In the genomic region with DNA sequence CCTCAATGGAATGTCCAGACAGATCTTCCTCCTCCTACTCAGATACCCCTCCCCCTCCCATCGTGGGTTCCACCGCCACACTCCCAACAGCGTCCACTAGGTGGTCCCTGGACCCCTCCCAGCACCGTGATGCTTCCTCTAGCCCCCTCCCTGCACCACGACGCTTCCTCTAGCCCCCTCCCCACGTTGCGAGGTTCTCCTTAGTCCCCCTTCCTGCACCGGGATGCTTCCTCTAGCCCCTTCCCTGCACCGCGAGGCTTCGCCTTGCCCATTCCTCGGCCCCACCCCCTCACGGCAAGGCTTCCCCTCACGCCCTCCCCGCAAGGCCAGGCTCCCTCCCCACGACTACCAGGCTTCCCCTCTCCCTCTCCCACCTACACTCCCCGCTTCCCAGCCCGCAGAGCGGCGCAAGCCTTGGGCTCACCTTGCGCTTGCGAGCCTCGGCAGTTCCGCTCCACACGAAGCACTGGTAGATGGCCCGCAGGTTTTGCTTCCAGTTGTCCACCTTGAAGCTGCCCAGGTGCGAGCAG, we compare ENCODE assay signal across 8 mouse cellular contexts. TPM values are rescaled to one million over a fixed set of nuclear protein-coding genes. Genes with fewer than 3 reads are reported as not detected.
A peak's percentile ranks its signal among the peaks of the same experiment; 100 is the strongest.
DNase-seq lines count a peak whose midpoint lies in the region; ATAC-seq and TF ChIP-seq lines count a peak whose summit lies in the region.

No protein-coding gene starts in this region.

- no peak for TF ChIP-seq POLR2A in kidney, adult 2 months (IDR thresholded peaks at IDR 0.05; ENCODE audit: low read depth, low read length)

- peak overlapping the region; percentile 85 for H3K27ac ChIP-seq in kidney, adult 2 months (ENCODE audit: insufficient read depth, low read depth, low read length)
- H3K27ac ChIP-seq in brown adipose tissue, adult 24 weeks (replicated peaks; ENCODE audit: low read depth, low read length): peak overlapping the region; percentile 66
- H3K27ac ChIP-seq in forebrain, embryonic 15.5 days (replicated peaks): peak overlapping the region; percentile 99
- H3K27ac ChIP-seq in kidney, embryonic 14.5 days (ENCODE audit: low read depth, low read length): peak overlapping the region; percentile 90
- peak overlapping the region; percentile 77 for H3K27ac ChIP-seq in liver, embryonic 13.5 days

- DNase-seq in kidney, adult 2 months: no peak
- DNase-seq in kidney, adult 11 months: no peak
- no peak for DNase-seq in liver, embryonic 13.5 days
- peak; percentile 82 for DNase-seq in neural tube, embryonic 10.5 days (ENCODE audit: extremely low spot score, low spot score)
- DNase-seq in thymus, postnatal 0 days (ENCODE audit: low spot score): peak; percentile 76

- WGBS in kidney, adult 2 months: 0% methylated on average over 28 of the region's 28 CpGs
- WGBS in forebrain, embryonic 15.5 days: 0% methylated on average over 28 of the region's 28 CpGs
- under 1% methylated on average over 28 of the region's 28 CpGs for WGBS in kidney, embryonic 14.5 days
- WGBS in liver, embryonic 13.5 days (ENCODE audit: insufficient replicate concordance): under 1% methylated on average over 28 of the region's 28 CpGs

- peak overlapping the region; percentile 96 for H3K4me3 ChIP-seq in kidney, adult 2 months (ENCODE audit: insufficient read depth, low read depth, low read length)
- peak overlapping the region; percentile 85 for H3K4me3 ChIP-seq in brown adipose tissue, adult 24 weeks (ENCODE audit: insufficient read depth, low read depth, low read length)
- peak overlapping the region; percentile 98 for H3K4me3 ChIP-seq in forebrain, embryonic 15.5 days
- H3K4me3 ChIP-seq in kidney, embryonic 14.5 days (ENCODE audit: low read length): peak overlapping the region; percentile 99
- peak overlapping the region; percentile 67 for H3K4me3 ChIP-seq in liver, embryonic 13.5 days (replicated peaks)

- H3K36me3 ChIP-seq in kidney, adult 2 months (ENCODE audit: control insufficient read depth, insufficient read depth, low read length): no peaks in the 10 kb centered on the region
- H3K36me3 ChIP-seq in forebrain, embryonic 15.5 days: no peaks in the 10 kb centered on the region
- peaks cover 2% of the 10 kb centered on the region; the same call in 1 of the 2 replicates for H3K36me3 ChIP-seq in kidney, embryonic 14.5 days (ENCODE audit: control insufficient read depth, insufficient read depth, low read length)
- no peaks in the 10 kb centered on the region; the same call in 1 of the 2 replicates for H3K36me3 ChIP-seq in liver, embryonic 13.5 days

- H3K9me3 ChIP-seq in forebrain, embryonic 15.5 days: no peaks in the 10 kb centered on the region
- H3K9me3 ChIP-seq in kidney, embryonic 14.5 days (ENCODE audit: control insufficient read depth, low read length): no peaks in the 10 kb centered on the region
- H3K9me3 ChIP-seq in liver, embryonic 13.5 days (replicated peaks): no peaks in the 10 kb centered on the region

- ATAC-seq in forebrain, embryonic 15.5 days (replicated peaks): peak; percentile 41
- ATAC-seq in kidney, embryonic 14.5 days (ENCODE audit: low FRiP score, low TSS enrichment): peak; percentile 62
- ATAC-seq in liver, embryonic 13.5 days (ENCODE audit: low read depth): 0 out of 2 replicates have a peak, but pooled peaks have one; percentile 0

- H3K9ac ChIP-seq in forebrain, embryonic 15.5 days (replicated peaks): peak overlapping the region; percentile 100
- H3K9ac ChIP-seq in kidney, embryonic 14.5 days (ENCODE audit: low read depth, low read length): peak overlapping the region; percentile 88
- peak overlapping the region; percentile 82 for H3K9ac ChIP-seq in liver, embryonic 13.5 days

- TF ChIP-seq CTCF in kidney, adult 2 months (conservative IDR thresholded peaks at IDR 0.05; ENCODE audit: insufficient read depth, insufficient read length, low read depth, low read length): no peak; the same call in 1 of the 2 replicates

- no peaks in the 10 kb centered on the region for H3K4me1 ChIP-seq in kidney, adult 2 months (ENCODE audit: control insufficient read depth, insufficient read depth, low read length)
- H3K4me1 ChIP-seq in brown adipose tissue, adult 24 weeks (ENCODE audit: control insufficient read depth, insufficient read depth, insufficient read length, low read length): no peaks in the 10 kb centered on the region
- peaks cover 45% of the 10 kb centered on the region for H3K4me1 ChIP-seq in forebrain, embryonic 15.5 days
- peaks cover 17% of the 10 kb centered on the region; the same call in 1 of the 2 replicates for H3K4me1 ChIP-seq in kidney, embryonic 14.5 days (ENCODE audit: control insufficient read depth, insufficient read depth, low read length)
- H3K4me1 ChIP-seq in liver, embryonic 13.5 days (replicated peaks): peaks cover 30% of the 10 kb centered on the region

- no peaks in the 10 kb centered on the region for H3K27me3 ChIP-seq in kidney, adult 2 months (replicated peaks; ENCODE audit: control insufficient read depth, insufficient read depth, low read length)
- H3K27me3 ChIP-seq in forebrain, embryonic 15.5 days: no peaks in the 10 kb centered on the region
- no peaks in the 10 kb centered on the region for H3K27me3 ChIP-seq in kidney, embryonic 14.5 days (ENCODE audit: control insufficient read depth, insufficient read depth, low read length)
- no peaks in the 10 kb centered on the region for H3K27me3 ChIP-seq in liver, embryonic 13.5 days

- peak overlapping the region; percentile 56 for H3K4me2 ChIP-seq in forebrain, embryonic 15.5 days (replicated peaks)
- peak overlapping the region; percentile 61 for H3K4me2 ChIP-seq in kidney, embryonic 14.5 days (replicated peaks; ENCODE audit: low read depth, low read length)
- peak overlapping the region; percentile 84 for H3K4me2 ChIP-seq in liver, embryonic 13.5 days

RNA-seq across cellular contexts. Expression of a gene that starts 0.5 kb away (rescaled TPM):
- 29.2 and 31.1 TPM in 2 replicates for polyA plus RNA-seq in kidney, adult 2 months (2012; rRNA removed)
- polyA plus RNA-seq in brown adipose tissue, adult 24 weeks (2012; ENCODE audit: insufficient read depth, insufficient read length, missing spikeins): 16.3 and 31.0 TPM in 2 replicates
- polyA plus RNA-seq in forebrain, embryonic 15.5 days (2015; fragmentation: Nextera tagmentation; extraction: Ambion mirVana): 419 and 436 TPM in 2 replicates
- 96.9 and 182 TPM in 2 replicates for polyA plus RNA-seq in kidney, embryonic 14.5 days (2014; fragmentation: Nextera tagmentation; extraction: Ambion mirVana)
- 14.7 and 15.9 TPM in 2 replicates for polyA plus RNA-seq in liver, embryonic 13.5 days (2015; fragmentation: Nextera tagmentation; extraction: Ambion mirVana)
- 51.3 and 53.9 TPM in 2 replicates for polyA plus RNA-seq in thymus, postnatal 0 days (2015; fragmentation: Nextera tagmentation; extraction: Ambion mirVana)

RNA-seq across cellular contexts. Expression of a gene that starts 33.0 kb away (rescaled TPM):
- 1.1 and 1.3 TPM in 2 replicates for polyA plus RNA-seq in kidney, adult 2 months (2012; rRNA removed)
- polyA plus RNA-seq in brown adipose tissue, adult 24 weeks (2012; ENCODE audit: insufficient read depth, insufficient read length, missing spikeins): not detected in 2 replicates
- 0.14 and 0.28 TPM in 2 replicates for polyA plus RNA-seq in forebrain, embryonic 15.5 days (2015; fragmentation: Nextera tagmentation; extraction: Ambion mirVana)
- not detected in 2 replicates for polyA plus RNA-seq in kidney, embryonic 14.5 days (2014; fragmentation: Nextera tagmentation; extraction: Ambion mirVana)
- 0.06 TPM in 1 of 2 replicates, not detected in the other for polyA plus RNA-seq in liver, embryonic 13.5 days (2015; fragmentation: Nextera tagmentation; extraction: Ambion mirVana)
- 1.6 and 2.2 TPM in 2 replicates for polyA plus RNA-seq in thymus, postnatal 0 days (2015; fragmentation: Nextera tagmentation; extraction: Ambion mirVana)

RNA-seq across cellular contexts. Expression of a gene that starts 47.8 kb away (rescaled TPM):
- 1.5 and 7.4 TPM in 2 replicates for polyA plus RNA-seq in kidney, adult 2 months (2012; rRNA removed)
- 0.87 and 1.2 TPM in 2 replicates for polyA plus RNA-seq in brown adipose tissue, adult 24 weeks (2012; ENCODE audit: insufficient read depth, insufficient read length, missing spikeins)
- 0.78 and 0.91 TPM in 2 replicates for polyA plus RNA-seq in forebrain, embryonic 15.5 days (2015; fragmentation: Nextera tagmentation; extraction: Ambion mirVana)
- polyA plus RNA-seq in kidney, embryonic 14.5 days (2014; fragmentation: Nextera tagmentation; extraction: Ambion mirVana): 0.70 and 1.2 TPM in 2 replicates
- polyA plus RNA-seq in liver, embryonic 13.5 days (2015; fragmentation: Nextera tagmentation; extraction: Ambion mirVana): 2.9 and 3.3 TPM in 2 replicates
- 51.8 and 56.0 TPM in 2 replicates for polyA plus RNA-seq in thymus, postnatal 0 days (2015; fragmentation: Nextera tagmentation; extraction: Ambion mirVana)

Comparison
In these comparisons a context has a peak if more than half of its experiments do, and no peak if none do; other contexts are left out.
1. DNase-seq: peak in neural tube, embryonic 10.5 days (single experiment) and thymus, postnatal 0 days (single experiment); none in kidney, adult 2 months (single experiment), kidney, adult 11 months (single experiment) and liver, embryonic 13.5 days (single experiment).
2. ATAC-seq: peak in every context shown above with its lines; median percentile 62 in kidney, embryonic 14.5 days; 41 in forebrain, embryonic 15.5 days; 0 in liver, embryonic 13.5 days.
3. Peak in every context shown above with its lines, with median percentiles within 50 percentile points of each other: H3K27ac ChIP-seq, H3K4me3 ChIP-seq, H3K4me2 ChIP-seq and H3K9ac ChIP-seq.